Mouse (Mus musculus) left cerebral cortex, postnatal 25 days (tissue): ENCODE measurements at regions not wholly inside any gene's neighbourhood (a gene's known extent, or its start where the extent isn't known, plus 50 kb on each side); places are given as distances from the start of the nearest gene placed in this dataset.

Experiments used
- DNase-seq, 2 experiments: peaks; one replicate each; pipeline ENCODE4 v3.0.0; 2022; ENCODE audit warnings: low spot score in 2 of 2, mixed read lengths in 1 of 2
- intact Hi-C: fragments of 180-260 bp; cut with DNase I; formaldehyde crosslinking; loops from one replicate; pipeline ENCODE4 v1.15.1; 2025

DNA sequence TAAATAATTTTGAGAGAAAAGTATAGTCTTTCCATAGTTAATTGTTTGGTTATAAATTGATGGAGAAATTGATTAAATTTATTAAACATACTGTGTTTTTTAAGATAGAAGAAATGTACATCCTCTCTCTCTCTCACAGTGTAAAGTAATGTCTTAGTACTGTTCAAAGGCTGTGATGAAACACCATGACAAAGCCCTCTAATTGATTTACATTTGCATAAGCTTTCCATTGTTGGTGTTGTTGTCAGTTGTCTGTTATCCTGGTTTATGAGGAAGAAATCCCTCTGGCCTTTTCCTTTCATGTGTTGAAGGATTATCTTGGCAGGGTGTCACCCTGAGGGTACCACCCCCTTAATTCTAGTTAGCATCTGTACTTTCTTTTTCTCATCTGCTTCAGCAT is 207.2 kb upstream of the Dmd start:
- intact Hi-C loops, result no loop called here

DNA sequence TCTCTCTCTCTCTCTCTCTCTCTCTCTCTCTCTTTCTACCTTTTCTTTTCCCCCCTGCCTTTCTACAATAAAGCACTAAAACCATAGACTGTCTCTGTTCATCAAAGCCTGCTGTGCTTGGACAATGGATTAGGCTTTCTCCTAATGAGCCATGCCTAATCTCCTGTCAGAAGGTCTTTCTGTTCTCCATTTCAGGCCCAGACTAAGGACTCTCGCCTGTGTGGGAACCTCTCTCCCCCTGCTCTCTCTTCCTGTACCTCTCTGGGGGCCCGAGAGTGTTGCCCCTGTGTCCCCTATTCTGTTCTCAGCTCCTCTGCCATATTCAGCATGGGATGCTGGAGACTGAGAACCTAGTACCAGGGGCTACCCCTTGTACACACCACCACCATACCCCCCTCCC is 184.5 kb upstream of the Dmd start:
- intact Hi-C loops, result no loop called here
- DNase-seq, result no peak

More for the DNA sequence above, 207.2 kb upstream of the Dmd start:
- DNase-seq, result no peak

GRCm38 (mm10) chrX:82809171-82809570 is 139.5 kb upstream of the Dmd start:
- no peak for DNase-seq
- intact Hi-C loops, result no loop called here

DNA sequence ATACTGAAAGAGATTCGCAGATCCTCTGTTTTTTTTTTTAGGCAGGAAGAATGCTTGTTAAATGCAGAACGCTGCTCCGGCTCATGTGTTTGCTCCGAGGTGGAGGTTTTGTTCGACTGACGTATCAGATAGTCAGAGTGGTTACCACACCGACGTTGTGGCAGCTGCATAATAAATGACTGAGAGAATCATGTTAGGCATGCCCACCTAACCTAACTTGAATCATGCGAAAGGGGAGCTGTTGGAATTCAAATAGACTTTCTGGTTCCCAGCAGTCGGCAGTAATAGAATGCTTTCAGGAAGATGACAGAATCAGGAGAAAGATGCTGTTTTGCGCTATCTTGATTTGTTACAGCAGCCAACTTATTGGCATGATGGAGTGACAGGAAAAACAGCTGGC is 134.1 kb upstream of the Dmd start:
- intact Hi-C loops, result loop anchor here (10.0 kb wide), 2 partner anchors 930 to 970 kb away; no protein-coding TSS in a partner anchor
- DNase-seq, result peak; percentile 14 to 57

GRCm38 (mm10) chrX:82817045-82817444 is 131.6 kb upstream of the Dmd start:
- intact Hi-C loops, result loop anchor here (10.0 kb wide), 2 partner anchors 928 to 968 kb away; no protein-coding TSS in a partner anchor
- peak; percentile 27 to 62 for DNase-seq

- intact Hi-C loops, result no loop called here
- no peak for DNase-seq
These were observed 125.1 kb upstream of the Dmd start for GRCm38 (mm10) chrX:82823606-82824005.

DNA sequence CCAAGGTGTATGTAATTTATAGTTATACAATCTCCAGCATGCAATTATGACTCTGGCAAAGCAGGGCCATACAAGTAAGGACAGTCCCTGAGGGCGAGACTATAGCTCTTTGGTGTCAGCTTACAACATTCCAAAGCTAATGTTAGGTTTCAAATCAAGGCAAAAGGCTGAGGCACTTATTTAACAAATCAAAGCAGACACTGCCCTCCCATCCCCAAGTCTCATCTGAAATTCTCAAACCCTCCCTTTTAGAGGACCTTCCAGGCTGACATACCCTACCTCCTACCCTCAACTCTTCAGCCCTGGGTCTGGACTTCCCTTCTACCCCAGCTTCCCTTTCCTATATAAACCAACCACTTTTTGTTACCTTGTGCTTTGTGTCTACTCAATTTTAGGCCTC is 82.6 kb upstream of the Dmd start:
- no peak for DNase-seq
- intact Hi-C loops, result no loop called here
